Mouse (Mus musculus): ENCODE data around the gene Piezo1.

Gene Piezo1

DNA sequence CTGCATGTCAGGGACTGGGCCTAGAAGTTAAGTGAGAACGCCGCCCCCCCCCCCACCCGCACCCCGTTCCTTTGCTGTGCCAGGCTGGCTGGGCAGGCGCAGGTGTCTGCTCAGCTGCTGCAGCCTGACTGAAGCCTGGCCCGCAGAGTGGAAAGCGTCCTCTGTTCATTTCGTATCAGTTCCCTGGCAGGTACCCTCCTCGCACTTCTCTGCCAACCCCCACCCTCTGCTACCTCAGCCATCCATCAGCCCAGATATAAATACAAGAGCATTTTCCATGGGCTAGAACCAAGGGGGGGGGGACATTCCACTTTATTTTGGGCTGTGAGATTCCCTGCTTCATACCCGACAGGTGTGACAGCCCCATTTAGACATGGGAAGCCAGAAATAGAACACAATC, 99.0 kb downstream of the Piezo1 start:
- no peak for DNase-seq (ENCODE audit: low spot score)

DNA sequence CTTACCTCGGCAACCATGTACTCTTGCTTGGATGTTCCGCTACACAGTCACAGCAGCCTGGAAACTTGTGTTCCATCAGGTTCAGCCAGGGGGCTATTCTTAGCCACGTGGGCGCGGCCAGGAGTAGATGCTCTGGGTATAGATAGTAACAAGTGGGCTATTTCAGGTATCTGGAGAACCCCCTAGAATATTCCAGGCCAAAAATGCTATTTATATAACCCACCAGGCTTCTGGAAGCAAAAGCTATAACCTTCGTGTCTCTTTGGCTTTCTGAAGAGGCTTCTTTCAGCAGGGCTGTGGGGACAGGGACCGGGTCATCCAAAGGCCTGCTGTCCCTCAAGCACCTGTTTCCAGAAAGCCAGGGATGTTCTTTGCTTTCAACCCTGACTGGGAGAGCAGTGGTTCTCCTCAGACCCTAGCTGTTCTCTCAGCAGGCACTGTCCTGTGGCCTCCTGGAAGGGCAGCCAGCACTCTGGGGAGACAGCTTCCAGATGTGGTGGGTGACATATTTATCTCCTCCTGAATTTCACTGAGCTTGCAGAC, 99.9 kb downstream of the Piezo1 start:
- DNase-seq (ENCODE audit: low spot score) = no peak

DNA sequence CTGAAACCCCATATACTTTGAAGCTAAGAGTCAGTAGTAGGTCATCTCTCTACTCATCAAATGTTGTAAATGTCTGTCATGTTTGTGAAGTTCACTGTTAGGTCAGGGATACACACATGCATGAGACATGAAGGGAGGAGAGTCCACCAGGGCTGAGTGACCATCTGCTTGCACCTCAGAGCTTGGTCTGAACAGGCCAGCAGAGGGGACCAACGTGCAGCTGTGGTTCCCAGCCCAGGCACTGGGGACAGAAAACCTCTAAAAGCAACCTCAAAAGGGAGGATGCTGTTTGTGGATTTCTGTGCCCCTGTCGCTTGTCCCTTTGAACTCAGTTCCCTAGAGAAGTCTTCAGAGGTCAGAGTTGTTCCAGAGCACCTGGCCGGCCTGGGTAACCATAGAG, 105.9 kb downstream of the Piezo1 start:
- no peak for DNase-seq (ENCODE audit: low spot score)

DNA sequence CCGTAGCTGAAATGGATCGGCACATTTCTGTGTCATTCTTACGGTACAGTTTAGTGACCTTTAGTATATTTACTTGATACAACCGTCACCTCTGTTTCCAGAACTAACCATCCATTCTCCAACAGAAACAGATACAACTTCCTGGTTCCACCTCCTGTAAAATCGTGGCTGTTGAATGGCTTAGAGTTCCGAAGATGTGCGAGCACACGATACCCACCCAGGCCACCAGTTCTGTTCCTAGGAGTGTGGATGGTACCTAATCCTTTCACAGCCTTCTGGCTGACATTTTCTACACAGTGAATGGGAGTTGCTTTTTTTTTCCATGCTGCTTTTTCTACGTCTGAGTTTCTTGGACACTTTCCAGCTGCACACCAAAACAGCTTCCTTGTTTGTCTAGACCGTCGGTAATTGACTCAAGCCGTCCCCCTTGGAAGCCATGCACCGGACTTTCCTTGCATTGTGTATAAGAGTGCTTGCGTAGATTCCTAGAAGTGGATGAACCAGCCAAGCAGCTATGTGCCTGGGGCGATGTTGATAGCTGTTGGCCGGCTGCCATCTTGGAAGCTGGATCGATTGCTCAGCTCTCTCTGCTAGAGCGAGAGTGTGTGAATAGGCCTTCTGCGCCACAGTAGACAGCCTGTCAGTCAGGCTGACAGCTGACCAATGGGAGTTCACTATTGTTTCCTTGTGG, 106.9 kb downstream of the Piezo1 start:
- DNase-seq (ENCODE audit: low spot score) = peak; percentile 70

DNA sequence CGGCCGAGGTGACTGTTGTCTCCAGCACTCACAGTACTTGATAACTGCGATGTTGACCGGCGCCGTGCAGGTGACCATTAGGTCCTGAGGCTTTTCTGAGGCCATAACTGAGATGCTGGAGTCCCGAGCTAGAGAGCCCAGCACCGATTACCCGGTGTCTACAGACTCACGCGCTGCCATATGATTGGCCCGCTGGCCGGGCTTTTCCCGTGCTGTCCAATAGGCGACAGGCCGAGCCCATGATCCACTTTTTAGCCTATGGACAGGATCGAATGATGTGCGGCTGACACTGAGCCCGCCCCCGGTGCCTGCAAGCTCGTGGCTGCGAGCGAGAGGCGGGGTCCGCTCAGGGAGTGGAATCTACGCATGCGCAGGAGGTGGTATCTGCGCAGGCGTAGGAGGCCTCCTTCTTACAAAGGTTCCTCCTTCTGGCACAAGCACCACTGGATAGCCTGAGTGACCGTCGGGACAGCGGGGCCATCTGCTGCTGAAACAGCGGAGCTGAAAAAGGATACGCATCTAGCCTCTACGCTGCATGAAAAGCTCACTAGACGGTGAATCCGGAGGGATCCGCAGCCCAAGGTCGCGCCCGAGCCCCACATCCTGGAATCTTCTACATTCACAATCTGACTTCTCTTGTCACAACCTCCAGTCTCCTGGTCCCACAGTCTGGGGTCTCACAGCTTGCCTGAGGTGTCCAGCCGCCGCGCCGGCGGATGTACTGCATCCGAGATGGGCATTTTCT, 107.7 kb downstream of the Piezo1 start, which contains the start of gene Mvd:
Mvd (minus strand) TSS at position 161 of the 745 bp plus-strand sequence.
- DNase-seq (ENCODE audit: low spot score) = peak; percentile 94

DNA sequence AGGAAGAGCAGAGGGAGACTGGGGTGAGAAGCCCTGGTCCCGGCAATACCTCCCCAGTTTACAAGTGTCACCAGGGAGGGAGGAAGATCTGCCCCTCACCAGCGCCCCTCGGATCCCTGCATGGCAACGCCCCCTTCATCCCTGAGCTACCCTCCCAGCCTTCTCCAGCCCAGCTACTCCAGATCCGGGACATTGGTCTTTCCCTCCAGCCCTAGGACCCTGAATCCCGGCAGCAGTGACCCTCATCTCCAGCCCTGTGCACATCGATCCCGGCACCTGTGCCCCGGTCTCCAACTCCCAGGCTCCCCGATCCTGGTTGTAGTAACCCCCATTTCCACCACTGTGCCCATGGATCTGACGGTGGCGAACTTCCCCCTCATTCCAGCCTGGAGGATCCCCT, 108.3 kb downstream of the Piezo1 start:
- no peak for DNase-seq (ENCODE audit: low spot score)

DNA sequence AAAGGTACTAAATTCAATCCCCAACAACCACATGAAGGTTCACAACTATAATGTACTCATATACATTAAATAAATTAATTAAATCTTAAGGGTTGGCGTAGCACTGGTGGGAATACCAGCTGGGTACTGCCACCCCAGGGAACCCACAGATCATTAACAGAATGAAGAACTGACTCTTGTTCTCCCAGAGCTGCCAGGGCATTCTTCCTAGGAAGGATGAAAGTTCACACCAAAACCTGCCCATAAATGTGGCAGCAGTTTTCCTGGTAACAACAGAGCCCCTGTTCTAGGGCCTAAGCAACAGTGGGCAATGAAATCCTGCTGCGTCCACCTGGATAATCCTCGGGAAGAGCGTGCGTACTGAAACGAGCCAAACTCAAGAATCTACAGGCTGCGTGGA, 108.8 kb downstream of the Piezo1 start:
- no peak for DNase-seq (ENCODE audit: low spot score)

DNA sequence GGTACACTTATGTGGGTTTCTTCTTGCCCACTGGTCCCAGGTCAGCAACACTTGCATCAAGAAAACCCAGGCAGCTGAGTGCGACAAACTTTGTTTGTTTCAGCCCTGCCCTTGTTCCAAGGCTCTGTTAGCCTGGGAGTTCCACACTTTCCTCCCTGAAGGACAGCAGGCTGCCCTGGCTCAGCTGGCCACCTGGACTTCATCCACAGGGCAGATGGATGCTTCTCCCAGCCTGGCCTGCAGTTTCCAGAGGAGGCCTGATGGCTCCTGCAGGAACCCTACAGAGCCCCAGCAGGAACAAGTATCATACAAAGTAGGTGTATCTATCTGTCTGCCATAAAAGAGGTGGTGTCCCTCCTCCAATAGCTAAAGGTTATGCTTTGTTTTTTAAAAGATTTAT, 109.8 kb downstream of the Piezo1 start:
- no peak for DNase-seq (ENCODE audit: low spot score)

DNA sequence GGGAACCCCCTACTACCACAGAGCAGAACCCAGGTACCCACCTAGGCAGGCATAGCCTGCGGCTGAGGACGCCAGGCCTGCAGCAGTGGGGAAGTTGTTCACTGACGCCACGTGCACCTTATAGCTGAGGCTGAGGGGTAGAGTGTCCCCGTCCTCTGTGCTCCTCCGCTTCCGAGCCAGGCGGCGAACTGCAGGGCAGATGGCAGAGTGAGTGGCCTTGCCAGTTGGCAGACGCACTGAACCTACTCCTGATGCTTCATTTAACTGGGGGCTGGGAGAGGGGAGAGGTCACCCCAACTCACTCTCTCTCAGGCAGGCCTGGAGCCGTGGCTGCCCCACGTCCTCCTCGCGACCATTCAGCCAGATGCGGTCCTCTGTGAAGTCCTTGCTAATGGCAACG, 111.8 kb downstream of the Piezo1 start:
- no peak for DNase-seq (ENCODE audit: low spot score)

DNA sequence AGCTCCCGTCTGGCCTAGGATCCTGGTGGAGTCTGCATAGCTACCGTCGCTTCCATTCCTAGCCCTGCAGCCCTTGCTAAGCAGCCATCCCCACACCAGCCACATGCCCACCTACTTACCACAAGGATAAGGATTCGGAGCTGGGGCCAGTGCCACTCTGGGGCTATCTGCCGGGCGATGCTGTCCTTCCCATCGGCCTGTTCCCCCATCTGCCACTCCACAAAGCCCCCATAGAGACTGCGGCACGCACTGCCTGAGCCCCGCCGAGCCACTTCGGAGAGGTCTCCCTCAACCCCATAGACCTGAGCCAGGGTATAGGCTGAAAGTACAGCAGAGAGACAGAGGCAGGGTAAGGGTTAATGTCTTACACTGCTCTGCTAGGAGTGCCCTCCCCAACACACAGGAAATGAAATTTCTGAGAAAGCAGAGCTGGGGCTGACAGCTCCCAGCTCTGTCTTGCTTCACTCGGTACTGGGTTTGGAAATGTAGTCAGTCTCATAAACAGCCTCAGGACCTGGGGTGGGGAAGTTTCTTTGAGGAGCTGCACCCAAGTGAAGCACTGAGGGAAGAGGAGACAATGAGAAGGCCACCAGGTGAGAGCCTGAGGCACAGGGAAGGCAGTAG, 113.3 kb downstream of the Piezo1 start:
- DNase-seq (ENCODE audit: low spot score) = no peak

DNA sequence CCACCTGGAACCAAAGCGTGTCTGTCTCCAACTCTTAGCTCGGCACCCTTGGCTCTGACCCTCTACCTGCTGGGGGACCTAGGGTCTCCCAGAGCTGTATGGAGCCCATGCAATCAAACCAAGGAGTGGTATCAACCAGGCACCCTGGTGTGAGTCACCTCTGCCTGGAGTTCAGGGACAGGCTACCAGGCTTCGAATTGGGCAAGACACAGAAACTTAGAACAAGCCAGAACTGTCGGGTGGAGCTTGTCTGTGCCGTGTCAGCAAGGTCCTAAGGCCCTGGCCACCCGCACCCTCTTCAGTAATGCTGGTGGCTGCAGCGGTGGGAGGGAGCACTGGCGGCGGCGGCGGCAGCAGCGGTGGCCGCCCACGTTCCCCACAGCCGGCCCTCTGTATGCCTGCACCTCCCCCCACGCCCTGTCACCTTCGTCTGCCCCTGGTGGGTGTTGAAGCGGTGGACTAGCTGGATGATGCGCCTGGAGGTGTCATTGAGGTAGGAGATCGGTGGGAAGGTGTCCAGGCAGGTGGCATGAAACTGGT, 114.5 kb downstream of the Piezo1 start:
- no peak for DNase-seq (ENCODE audit: low spot score)

DNA sequence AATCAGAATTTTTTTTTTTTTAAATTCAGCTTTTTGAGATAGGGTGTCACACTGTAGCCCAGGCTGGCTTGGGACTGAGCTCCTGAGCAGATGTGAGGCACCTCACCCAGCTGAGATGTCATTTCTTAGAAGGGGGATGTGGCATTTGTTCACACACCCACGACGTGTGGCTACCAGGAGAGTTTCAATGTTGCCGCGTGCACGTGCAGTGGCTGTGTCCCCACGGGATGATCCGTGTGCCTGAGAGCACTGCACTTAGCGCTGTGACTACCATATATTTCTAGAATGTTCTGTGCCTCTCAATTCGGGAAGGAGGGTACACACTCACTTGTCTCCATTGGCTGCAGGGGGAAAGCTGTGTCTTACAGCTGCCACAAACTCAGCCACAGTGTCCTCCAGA, 115.0 kb downstream of the Piezo1 start:
- no peak for DNase-seq (ENCODE audit: low spot score)

DNA sequence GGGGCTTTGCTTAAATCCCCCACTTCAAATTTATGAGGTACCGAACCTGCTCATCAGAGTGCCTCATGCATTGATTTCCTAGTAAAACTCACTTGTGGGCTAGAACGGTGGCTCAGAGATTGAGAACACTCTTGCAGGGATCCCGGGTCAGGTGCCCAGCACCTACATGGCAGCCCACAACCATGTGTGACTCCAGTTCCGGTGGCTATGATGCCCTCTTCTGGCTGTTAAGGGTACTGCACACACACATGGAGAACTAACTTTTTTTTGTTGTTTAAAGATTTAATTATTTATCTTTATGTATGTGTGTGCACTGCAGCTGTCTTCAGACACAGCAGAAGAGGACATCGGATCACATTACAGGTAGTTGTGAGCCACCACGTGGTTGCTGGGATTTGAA, 115.8 kb downstream of the Piezo1 start:
- no peak for DNase-seq (ENCODE audit: low spot score)

DNA sequence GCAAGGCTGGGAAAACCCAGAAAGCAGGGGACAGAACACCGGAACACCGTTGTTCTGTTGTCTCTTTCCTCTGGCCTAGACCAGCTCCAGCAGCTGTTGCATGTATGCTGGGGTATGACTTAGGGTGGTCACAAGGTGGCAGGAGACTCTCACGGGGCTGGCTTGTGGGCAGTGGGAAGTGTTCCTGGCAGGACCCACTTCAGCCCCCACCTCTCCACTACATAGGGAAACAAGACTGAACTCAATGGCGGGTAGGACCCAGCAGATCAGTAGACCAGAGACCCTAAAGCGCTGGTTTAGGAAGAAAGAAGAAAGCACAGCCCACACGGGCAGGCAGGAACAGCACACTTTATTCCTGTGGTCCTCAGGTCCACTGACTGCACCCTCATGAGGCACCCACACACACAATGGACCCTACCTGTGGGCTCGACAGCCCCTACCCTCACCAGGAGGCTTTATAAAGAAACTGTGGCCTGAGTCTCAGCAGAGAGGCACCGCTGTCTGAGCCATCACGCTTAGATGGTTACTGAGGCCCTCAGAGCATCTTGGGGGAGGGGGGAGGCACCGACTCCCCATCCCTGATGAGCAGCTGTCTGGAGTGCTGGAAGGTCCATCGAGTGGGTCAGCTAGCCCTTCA, 117.7 kb downstream of the Piezo1 start:
- no peak for DNase-seq (ENCODE audit: low spot score)

DNA sequence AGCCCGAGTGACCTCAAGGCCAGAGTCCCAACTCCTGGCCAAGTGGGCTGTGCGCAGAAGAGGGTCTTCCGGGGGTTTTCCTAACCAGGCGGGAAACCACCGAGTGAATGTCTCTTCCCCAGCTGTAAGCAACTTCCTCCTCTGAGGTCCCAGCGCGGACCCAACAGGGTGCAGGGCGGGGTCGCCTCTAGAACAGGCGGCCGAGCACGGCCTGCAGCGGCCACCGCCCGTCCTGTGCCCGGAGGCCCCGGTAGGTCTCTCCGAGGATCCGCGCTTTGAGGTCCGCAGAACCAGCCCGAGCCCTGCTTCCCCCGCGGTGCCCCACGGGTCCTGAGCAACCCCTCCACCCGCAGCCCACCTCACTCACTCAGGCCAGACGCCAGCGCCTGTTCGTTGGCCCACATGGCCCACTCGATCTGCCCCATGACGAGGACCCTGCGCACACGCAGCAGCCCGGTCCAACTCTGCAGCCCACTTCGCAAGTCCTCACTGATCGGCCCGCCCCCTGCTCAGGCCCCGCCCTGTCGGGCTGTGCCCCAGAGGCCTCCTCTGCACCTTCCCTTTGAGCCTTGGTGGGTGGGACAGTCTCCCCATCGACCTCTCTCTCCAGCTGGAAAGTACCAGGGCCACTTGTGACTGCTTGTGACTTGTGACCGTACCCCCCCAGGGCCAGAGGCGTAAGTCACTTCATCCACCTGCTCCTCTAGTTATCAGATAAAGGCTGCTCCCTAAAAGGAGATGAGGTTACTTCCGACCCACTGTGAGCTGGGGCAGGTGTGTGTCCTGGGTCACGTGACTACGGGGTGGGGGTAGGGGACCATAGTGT, 118.5 kb downstream of the Piezo1 start, which contains the start of gene Cyba:
Cyba (minus strand) TSS at position 488 of the 826 bp plus-strand sequence.
- DNase-seq (ENCODE audit: low spot score) = peak; percentile 59

All from ovary, postnatal 14 days (tissue).